Mouse (Mus musculus) layer of hippocampus, adult 9-10 months (tissue): ENCODE measurements at regions not wholly inside any gene's neighbourhood (a gene's known extent, or its start where the extent isn't known, plus 50 kb on each side); places are given as distances from the start of the nearest gene placed in this dataset.

Experiments
- DNase-seq: peaks from one replicate; pipeline ENCODE4 v3.0.0; 2022; ENCODE audit warnings: low spot score

GRCm38 (mm10) chr13:59874137-59874931 lies 51.4 kb upstream of the Tut7 start:
- no peak for DNase-seq
